Mouse (Mus musculus): ENCODE data around the gene Ift81. TPM values are rescaled to one million over a fixed set of nuclear protein-coding genes. Genes with fewer than 3 reads are reported as not detected.

Ift81 gene
- 38.4 and 39.6 TPM in 2 replicates for polyA plus RNA-seq (2014; fragmentation: Nextera tagmentation; extraction: Ambion mirVana)

DNA sequence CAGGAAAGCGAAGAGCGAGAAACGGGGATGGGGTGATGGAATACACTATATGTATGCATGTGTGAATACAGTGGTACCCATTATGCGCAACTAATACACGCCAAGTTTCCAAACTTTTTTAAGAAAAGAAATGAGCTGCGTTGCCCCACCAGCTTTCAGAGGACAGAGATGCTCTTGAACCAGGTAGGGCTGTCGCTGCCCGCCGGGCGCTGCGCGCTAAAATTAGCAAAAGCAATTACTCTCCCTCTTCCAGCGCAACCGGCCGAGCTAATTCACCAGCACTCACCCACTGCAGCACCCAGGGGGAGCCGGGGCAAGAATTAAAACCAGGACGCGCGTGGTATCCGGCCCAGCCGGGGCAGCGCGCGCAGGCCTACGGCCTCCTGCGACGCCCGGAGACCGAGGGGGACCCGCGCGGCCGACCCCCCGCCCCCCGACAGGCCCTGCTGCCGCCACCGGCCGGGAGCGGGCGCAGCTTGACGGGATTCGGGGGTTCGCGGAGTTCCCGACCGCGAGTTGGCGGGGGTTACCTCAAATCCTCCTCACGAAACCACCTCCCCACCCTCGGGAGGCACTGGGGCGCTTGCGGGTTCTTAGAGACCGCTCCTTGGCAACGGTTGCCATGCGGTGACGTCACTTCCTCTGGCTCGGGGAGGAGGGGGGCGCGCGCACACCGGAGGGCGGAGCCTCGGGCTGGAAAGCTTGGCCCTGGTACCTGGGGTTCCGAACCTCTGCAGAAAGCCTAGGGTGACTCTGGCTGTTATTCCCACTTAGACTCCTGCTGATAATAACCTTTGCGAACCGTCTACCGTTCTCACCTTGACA is at the start of gene Ift81:
Gene Ift81, minus strand, starts transcription at position 611 of the 825 bp plus-strand sequence.
- peak; percentile 99 for DNase-seq
- Histone ChIP-seq H3K4me3 (ENCODE audit: low read depth, low read length) (peak within 1 kb of the TSS; percentile 84), H3K9me3 (ENCODE audit: low read depth, low read length) (no peaks in the 10 kb centered on the region), H3K4me1 (ENCODE audit: insufficient read depth) (0 out of 2 replicates have a peak, but pooled peaks cover 5% of the 10 kb centered on the region), H3K9ac (peak within 1 kb of the TSS; percentile 87), H3K27me3 (ENCODE audit: insufficient read depth, low read length) (no peaks in the 10 kb centered on the region), H3K36me3 (ENCODE audit: insufficient read depth) (0 out of 2 replicates have a peak, but pooled peaks cover 11% of the 10 kb centered on the region), H3K4me2 (peak within 1 kb of the TSS; percentile 72), H3K27ac (ENCODE audit: low read depth) (peak within 1 kb of the TSS; percentile 86)
- peak; percentile 90 for ATAC-seq (ENCODE audit: insufficient read depth)
- under 1% methylated on average over 66 of the region's 67 CpGs for WGBS
- no peak for TF ChIP-seq CTCF (IDR thresholded peaks at IDR 0.05; ENCODE audit: low read depth)

DNA sequence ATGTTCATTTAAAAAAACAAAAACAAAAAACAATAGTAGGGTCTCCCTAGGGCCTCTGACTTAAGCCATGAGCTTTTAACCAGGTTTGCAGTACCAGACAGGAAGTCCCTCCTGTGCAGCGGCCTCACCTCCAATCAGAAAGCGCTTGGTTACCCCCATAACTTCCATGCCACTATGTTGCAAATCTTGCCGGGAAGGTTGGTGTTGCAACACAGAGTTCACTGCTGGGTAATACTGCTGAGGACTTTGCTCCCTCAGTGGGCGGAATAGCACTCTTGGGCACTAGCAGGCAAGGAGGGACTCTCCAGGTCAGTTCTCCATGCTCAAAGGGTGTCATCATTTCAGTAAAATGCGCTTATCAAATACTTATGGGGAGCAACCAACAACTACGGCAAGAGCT is 48.2 kb upstream of the Ift81 start:
- Histone ChIP-seq H3K4me3 (ENCODE audit: low read depth, low read length) (no peak overlapping the region), H3K9ac (no peak overlapping the region), H3K27ac (ENCODE audit: low read depth) (no peak overlapping the region), H3K9me3 (ENCODE audit: low read depth, low read length) (no peaks in the 10 kb centered on the region), H3K4me1 (ENCODE audit: insufficient read depth) (no peaks in the 10 kb centered on the region), H3K36me3 (ENCODE audit: insufficient read depth) (no peaks in the 10 kb centered on the region), H3K4me2 (no peak overlapping the region), H3K27me3 (ENCODE audit: insufficient read depth, low read length) (no peaks in the 10 kb centered on the region)
- DNase-seq (no peak), ATAC-seq (ENCODE audit: insufficient read depth) (no peak)
- no peak for TF ChIP-seq CTCF (IDR thresholded peaks at IDR 0.05; ENCODE audit: low read depth)
- 90% methylated on average over 6 of the region's 6 CpGs for WGBS

DNA sequence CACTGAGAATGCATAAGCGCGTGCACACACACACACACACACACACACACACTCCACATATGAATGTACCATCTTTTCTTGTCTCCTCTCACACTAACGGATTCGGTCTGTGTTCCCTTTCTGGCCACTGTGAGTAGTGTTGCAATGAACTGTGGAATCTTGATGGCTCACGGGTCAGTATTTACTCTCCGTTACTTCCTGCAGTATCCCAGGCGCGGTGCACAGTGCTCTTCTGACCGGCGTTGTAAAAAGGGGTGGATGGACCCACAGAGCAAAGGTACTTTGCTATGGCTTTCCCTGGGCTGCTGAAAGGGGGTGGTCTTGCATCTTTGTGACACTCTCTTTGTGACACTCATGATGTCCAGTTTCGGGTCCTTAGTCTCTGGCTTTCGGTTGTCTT is 42.5 kb upstream of the Ift81 start:
- Histone ChIP-seq H3K27ac (ENCODE audit: low read depth) (no peak overlapping the region), H3K4me1 (ENCODE audit: insufficient read depth) (peaks cover 4% of the 10 kb centered on the region), H3K27me3 (ENCODE audit: insufficient read depth, low read length) (no peaks in the 10 kb centered on the region), H3K9me3 (ENCODE audit: low read depth, low read length) (no peaks in the 10 kb centered on the region), H3K36me3 (ENCODE audit: insufficient read depth) (no peaks in the 10 kb centered on the region), H3K9ac (no peak overlapping the region), H3K4me3 (ENCODE audit: low read depth, low read length) (no peak overlapping the region), H3K4me2 (no peak overlapping the region)
- WGBS = 77% methylated on average over 12 of the region's 12 CpGs
- ATAC-seq (ENCODE audit: insufficient read depth) = no peak
- DNase-seq = no peak
- no peak for TF ChIP-seq CTCF (IDR thresholded peaks at IDR 0.05; ENCODE audit: low read depth)

DNA sequence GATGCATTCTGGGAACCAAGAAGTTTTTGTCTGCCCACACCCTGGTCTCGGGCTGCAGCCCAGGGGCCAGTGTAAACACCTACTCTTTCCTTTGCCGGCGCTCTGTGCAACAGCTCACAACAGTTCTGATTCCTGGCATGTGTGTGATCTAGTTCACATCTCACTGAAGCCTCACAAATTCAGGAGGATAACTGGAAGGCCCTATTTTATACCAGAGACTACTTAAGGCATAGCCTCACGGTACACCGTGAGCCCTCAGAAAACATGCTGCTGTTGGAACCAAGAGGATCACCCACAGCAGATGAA is 39.9 kb upstream of the Ift81 start:
- TF ChIP-seq CTCF (IDR thresholded peaks at IDR 0.05; ENCODE audit: low read depth) = no peak
- WGBS = 34% methylated on average over 5 of the region's 5 CpGs
- DNase-seq (peak; percentile 49), ATAC-seq (ENCODE audit: insufficient read depth) (peak; percentile 71; the same call in 1 of the 2 replicates)
- Histone ChIP-seq H3K36me3 (ENCODE audit: insufficient read depth) (no peaks in the 10 kb centered on the region), H3K4me1 (ENCODE audit: insufficient read depth) (peaks cover 4% of the 10 kb centered on the region), H3K9me3 (ENCODE audit: low read depth, low read length) (no peaks in the 10 kb centered on the region), H3K27ac (ENCODE audit: low read depth) (peak overlapping the region; percentile 67), H3K9ac (no peak overlapping the region; the same call in 1 of the 2 replicates), H3K4me2 (no peak overlapping the region), H3K27me3 (ENCODE audit: insufficient read depth, low read length) (no peaks in the 10 kb centered on the region), H3K4me3 (ENCODE audit: low read depth, low read length) (no peak overlapping the region)

DNA sequence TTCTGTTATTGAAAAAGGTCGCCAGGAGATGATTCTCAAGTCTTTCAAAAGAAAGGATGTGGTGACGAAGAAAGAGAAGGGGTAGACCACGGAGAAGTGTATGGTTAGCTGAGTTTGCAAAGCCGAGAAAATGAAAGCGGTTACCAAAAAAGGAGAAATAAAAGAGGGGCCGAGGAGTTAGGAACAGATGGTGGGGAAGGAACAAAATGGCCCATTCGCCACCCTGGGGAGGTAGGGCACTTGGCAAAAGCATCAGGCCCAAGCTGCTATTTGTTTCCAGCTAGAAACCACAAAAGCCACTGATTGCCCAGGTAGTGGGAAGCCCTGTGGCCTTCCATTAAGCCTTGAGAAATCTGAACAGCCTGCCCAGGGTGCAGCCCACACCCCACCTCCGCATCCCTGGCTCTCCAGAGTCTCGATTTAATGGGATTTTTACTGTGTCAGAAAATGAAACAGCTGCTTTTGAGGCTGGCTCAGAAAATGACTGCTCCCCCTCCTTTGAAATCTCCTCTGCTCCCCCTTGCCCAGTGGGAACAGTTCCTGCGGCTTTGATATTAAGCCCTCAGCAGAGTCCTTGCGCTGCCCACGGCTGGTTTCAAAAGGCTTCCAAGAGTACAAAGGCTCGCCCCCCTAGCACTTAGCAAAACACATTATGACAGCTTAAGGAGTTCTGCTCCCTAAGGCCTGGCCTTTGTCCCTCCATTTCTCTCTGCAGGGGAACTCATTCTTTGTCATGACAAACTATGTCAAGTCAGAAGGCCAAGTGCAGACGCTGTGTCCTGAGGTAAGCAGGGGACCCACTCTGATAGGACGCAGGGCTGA is 39.3 kb upstream of the Ift81 start:
- no peaks in the 10 kb centered on the region for H3K27me3 ChIP-seq (ENCODE audit: insufficient read depth, low read length)
- H3K4me3 ChIP-seq (ENCODE audit: low read depth, low read length) = no peak overlapping the region
- ATAC-seq (ENCODE audit: insufficient read depth) = peak; percentile 55
- no peaks in the 10 kb centered on the region for H3K9me3 ChIP-seq (ENCODE audit: low read depth, low read length)
- peak overlapping the region; percentile 67 for H3K27ac ChIP-seq (ENCODE audit: low read depth)
- no peaks in the 10 kb centered on the region for H3K36me3 ChIP-seq (ENCODE audit: insufficient read depth)
- H3K4me2 ChIP-seq = peak overlapping the region; percentile 1; the same call in 1 of the 2 replicates
- no peak for TF ChIP-seq CTCF (IDR thresholded peaks at IDR 0.05; ENCODE audit: low read depth)
- DNase-seq = peak; percentile 68
- peak overlapping the region; percentile 35; the same call in 1 of the 2 replicates for H3K9ac ChIP-seq
- 35% methylated on average over 15 of the region's 15 CpGs for WGBS
- peaks cover 4% of the 10 kb centered on the region for H3K4me1 ChIP-seq (ENCODE audit: insufficient read depth)

DNA sequence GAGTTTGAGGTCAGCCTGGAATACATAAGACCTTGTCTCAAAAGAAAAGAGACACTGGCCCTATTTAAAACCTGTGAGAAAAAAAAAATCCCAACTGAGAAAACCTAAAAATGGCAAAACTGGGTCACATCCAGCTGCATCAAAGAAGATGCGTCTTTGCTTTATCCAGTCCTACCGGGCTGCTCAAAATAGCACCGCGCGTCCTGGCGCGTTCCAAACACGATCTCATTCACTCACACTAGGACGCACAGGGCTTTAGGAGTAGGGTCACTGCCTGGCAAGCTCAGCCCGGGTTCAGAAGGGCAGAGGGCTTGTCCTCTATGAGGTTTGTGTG is 38.8 kb upstream of the Ift81 start:
- H3K9ac ChIP-seq = no peak overlapping the region
- peaks cover 4% of the 10 kb centered on the region for H3K4me1 ChIP-seq (ENCODE audit: insufficient read depth)
- ATAC-seq (ENCODE audit: insufficient read depth) (no peak), DNase-seq (no peak)
- H3K36me3 ChIP-seq (ENCODE audit: insufficient read depth) = no peaks in the 10 kb centered on the region
- H3K9me3 ChIP-seq (ENCODE audit: low read depth, low read length) = no peaks in the 10 kb centered on the region
- TF ChIP-seq CTCF (IDR thresholded peaks at IDR 0.05; ENCODE audit: low read depth) = no peak
- no peak overlapping the region for H3K4me3 ChIP-seq (ENCODE audit: low read depth, low read length)
- H3K4me2 ChIP-seq = peak overlapping the region; percentile 1; the same call in 1 of the 2 replicates
- no peaks in the 10 kb centered on the region for H3K27me3 ChIP-seq (ENCODE audit: insufficient read depth, low read length)
- WGBS = 59% methylated on average over 10 of the region's 10 CpGs
- H3K27ac ChIP-seq (ENCODE audit: low read depth) = peak overlapping the region; percentile 67; the same call in 1 of the 2 replicates

DNA sequence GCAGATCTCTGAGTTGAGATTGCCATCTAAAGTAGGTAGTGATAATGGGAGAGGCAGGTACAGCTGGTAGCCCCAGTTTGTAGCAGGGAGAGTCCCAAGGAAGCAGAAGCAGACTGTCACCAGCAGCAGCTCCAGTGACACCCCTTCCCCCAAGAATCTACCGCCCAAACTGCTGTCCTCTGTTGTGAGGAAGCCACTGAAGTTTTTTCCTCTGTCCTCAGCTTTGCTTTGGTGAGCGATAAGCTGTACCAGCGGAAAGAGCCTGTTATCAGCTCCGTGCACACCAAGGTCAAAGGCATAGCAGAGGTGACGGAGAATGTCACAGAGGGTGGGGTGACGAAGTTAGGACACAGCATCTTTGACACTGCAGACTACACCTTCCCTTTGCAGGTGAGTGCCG is 38.2 kb upstream of the Ift81 start:
- Histone ChIP-seq H3K27ac (ENCODE audit: low read depth) (no peak overlapping the region), H3K9ac (no peak overlapping the region), H3K36me3 (ENCODE audit: insufficient read depth) (no peaks in the 10 kb centered on the region), H3K27me3 (ENCODE audit: insufficient read depth, low read length) (no peaks in the 10 kb centered on the region), H3K9me3 (ENCODE audit: low read depth, low read length) (no peaks in the 10 kb centered on the region), H3K4me3 (ENCODE audit: low read depth, low read length) (no peak overlapping the region), H3K4me1 (ENCODE audit: insufficient read depth) (peaks cover 4% of the 10 kb centered on the region), H3K4me2 (no peak overlapping the region)
- ATAC-seq (ENCODE audit: insufficient read depth) = no peak
- no peak for DNase-seq
- WGBS = 47% methylated on average over 7 of the region's 7 CpGs
- no peak for TF ChIP-seq CTCF (IDR thresholded peaks at IDR 0.05; ENCODE audit: low read depth)

Data from lung, embryonic 14.5 days (tissue).